Mouse (Mus musculus) kidney, postnatal 0 days (tissue): ENCODE measurements around the gene Rhox2b. TPM values are rescaled to one million over a fixed set of nuclear protein-coding genes. Genes with fewer than 3 reads are reported as not detected.
"Not testable (repeated sequence)": the region's sequence is repeated elsewhere in the genome, so short reads cannot be mapped to it uniquely, and the experiment has no call there.

Experiments used
- ATAC-seq: fragments of 200-750 bp; cut with Nextera tagmentation; replicated peaks from 2 replicates; pipeline ENCODE4 v1.8.0; 2017; ENCODE audit warnings: low read depth, moderate number of reproducible peaks, moderate TSS enrichment, moderate library complexity; ENCODE audit not compliant: low FRiP score
- DNase-seq: peaks from one replicate; pipeline ENCODE4 v3.0.0-alpha.2; 2016; ENCODE audit warnings: low spot score
- H3K27ac ChIP-seq: fragments of 300-500 bp; sonication (generic); 2 replicates; pipeline ENCODE4 v1.5.1; 2014; ENCODE audit warnings: mild to moderate bottlenecking
- H3K27me3 ChIP-seq: fragments of 300-500 bp; sonication (generic); 2 replicates; pipeline ENCODE4 v1.6.1; 2014; ENCODE audit warnings: low read length, mixed read lengths; ENCODE audit not compliant: insufficient read depth
- H3K36me3 ChIP-seq: fragments of 300-500 bp; sonication (generic); 2 replicates; pipeline ENCODE4 v1.6.1; 2014; ENCODE audit warnings: low read length, mixed read lengths; ENCODE audit not compliant: insufficient read depth
- H3K4me1 ChIP-seq: fragments of 300-500 bp; sonication (generic); replicated peaks from 2 replicates; pipeline ENCODE4 v1.6.1; 2014; ENCODE audit warnings: antibody characterized with exemption, low read length, mixed read lengths; ENCODE audit not compliant: insufficient read depth
- H3K4me2 ChIP-seq: fragments of 300-500 bp; sonication (generic); 2 replicates; pipeline ENCODE4 v1.6.1; 2014; ENCODE audit warnings: mild to moderate bottlenecking, low read length, moderate library complexity, mixed read lengths
- H3K4me3 ChIP-seq: fragments of 300-500 bp; sonication (generic); replicated peaks from 2 replicates; pipeline ENCODE4 v1.5.1; 2014; ENCODE audit warnings: low read depth, low read length
- H3K9ac ChIP-seq: fragments of 300-500 bp; sonication (generic); 2 replicates; pipeline ENCODE4 v1.6.1; 2014; ENCODE audit warnings: low read depth, low read length
- H3K9me3 ChIP-seq: fragments of 300-500 bp; sonication (generic); replicated peaks from 2 replicates; pipeline ENCODE4 v1.6.1; 2016; ENCODE audit warnings: low read length, inconsistent platforms, mixed read lengths
- WGBS: fragments of 180-500 bp; shearing (Covaris S2); extraction: QIAGEN DNeasy Blood & Tissue Kit; methylation state at CpG from one replicate; pipeline ENCODE4 v1.1.7; 2014; 5-methylcytosine and 5-hydroxymethylcytosine counted together
- polyA plus RNA-seq: library from polyadenylated mRNA; unstranded; fragments of >200 nt; fragmentation: Nextera tagmentation; extraction: Ambion mirVana; gene quantifications from 2 replicates; pipeline ENCODE4 v1.2.1, GENCODE M21; 2015

Rhox2b gene
- polyA plus RNA-seq = not detected in 2 replicates

DNA sequence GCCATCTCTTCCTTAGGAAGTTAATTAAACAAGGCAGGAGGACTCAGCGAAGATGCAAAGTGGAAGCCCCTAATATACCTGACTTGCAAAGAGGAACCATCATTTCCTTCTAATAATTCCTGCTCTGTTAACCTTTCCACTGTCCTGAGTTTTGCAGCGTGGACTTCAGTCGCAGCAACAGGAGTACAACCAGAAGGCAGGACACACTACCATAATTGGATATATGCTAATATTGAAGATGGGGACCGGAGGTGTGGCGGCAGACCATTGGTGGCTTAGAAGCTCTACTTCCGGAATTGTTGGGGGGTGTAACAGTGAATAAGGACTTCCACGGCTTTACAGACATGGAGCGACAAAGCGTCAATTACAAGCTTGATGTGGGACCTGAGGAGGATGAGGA lies at the start of gene Rhox2b:
TSS of gene Rhox2b (plus strand) at position 301 of the 400 bp plus-strand sequence.
- WGBS = no CpG with 5 or more reads among the region's 9 CpGs

DNA sequence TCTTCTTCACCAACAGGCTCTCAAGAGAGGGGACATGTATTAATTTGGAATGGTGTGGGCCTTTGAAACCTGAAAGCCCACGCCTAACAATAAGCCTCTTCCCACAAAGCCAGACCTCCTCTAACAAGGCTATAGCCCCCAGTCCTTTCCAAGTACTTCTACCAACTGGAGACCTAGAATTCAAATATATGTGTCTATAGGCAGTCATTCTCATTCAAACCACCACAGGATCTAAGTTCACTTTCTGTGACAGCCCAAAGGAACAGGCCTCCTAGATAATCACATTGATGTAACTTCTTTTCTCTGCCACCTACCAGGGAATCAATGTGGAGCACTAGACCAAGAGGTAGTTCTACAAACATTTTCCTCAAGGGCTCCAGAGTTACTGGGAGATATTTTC lies 32.1 kb upstream of the Rhox2b start, which contains the start of gene Rhox3a2:
TSS of gene Rhox3a2 (plus strand) at position 301 of the 400 bp plus-strand sequence.
- no CpG with 5 or more reads among the region's 1 CpGs for WGBS
- not testable (repeated sequence) for H3K27ac ChIP-seq, H3K9me3 ChIP-seq, DNase-seq, H3K4me3 ChIP-seq, H3K4me1 ChIP-seq, ATAC-seq, H3K4me2 ChIP-seq, H3K36me3 ChIP-seq, H3K27me3 ChIP-seq, H3K9ac ChIP-seq

More for the DNA sequence above, at the start of gene Rhox2b:
- not testable (repeated sequence) for H3K36me3 ChIP-seq, H3K4me2 ChIP-seq, ATAC-seq, H3K4me3 ChIP-seq, H3K9ac ChIP-seq, H3K27me3 ChIP-seq, H3K27ac ChIP-seq, H3K9me3 ChIP-seq, H3K4me1 ChIP-seq, DNase-seq

GRCm38 (mm10) chrX:37390548-37390947 lies 21.3 kb upstream of the Rhox2b start, which contains the start of gene Rhox4a2:
Gene Rhox4a2 (plus strand): TSS chrX:37390848.
- H3K36me3 ChIP-seq, DNase-seq, H3K27me3 ChIP-seq, H3K9me3 ChIP-seq, ATAC-seq, H3K9ac ChIP-seq, H3K4me2 ChIP-seq, H3K4me3 ChIP-seq, H3K4me1 ChIP-seq, H3K27ac ChIP-seq: not testable (repeated sequence)
- 95% methylated on average over 8 of the region's 16 CpGs for WGBS

- not testable (repeated sequence) for H3K4me2 ChIP-seq, H3K27ac ChIP-seq, ATAC-seq, H3K36me3 ChIP-seq, H3K4me1 ChIP-seq, H3K9me3 ChIP-seq, H3K27me3 ChIP-seq, DNase-seq, H3K9ac ChIP-seq, H3K4me3 ChIP-seq
- WGBS = 89% methylated on average over 14 of the region's 15 CpGs
These were observed 20.3 kb downstream of the Rhox2b start, which contains the start of gene Rhox4b for GRCm38 (mm10) chrX:37432194-37432593. Gene Rhox4b (plus strand): TSS chrX:37432494.

DNA sequence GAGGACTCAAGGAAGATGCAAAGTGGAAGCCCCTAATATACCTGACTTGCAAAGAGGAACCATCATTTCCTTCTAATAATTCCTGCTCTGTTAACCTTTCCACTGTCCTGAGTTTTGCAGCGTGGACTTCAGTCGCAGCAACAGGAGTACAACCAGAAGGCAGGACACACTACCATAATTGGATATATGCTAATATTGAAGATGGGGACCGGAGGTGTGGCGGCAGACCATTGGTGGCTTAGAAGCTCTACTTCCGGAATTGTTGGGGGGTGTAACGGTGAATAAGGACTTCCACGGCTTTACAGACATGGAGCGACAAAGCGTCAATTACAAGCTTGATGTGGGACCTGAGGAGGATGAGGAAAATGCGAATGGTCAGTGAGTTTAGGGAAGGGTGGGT lies 41.5 kb downstream of the Rhox2b start, which contains the start of gene Rhox2c:
TSS of gene Rhox2c (plus strand) at position 301 of the 400 bp plus-strand sequence.
- H3K4me2 ChIP-seq, H3K27ac ChIP-seq, H3K4me1 ChIP-seq, H3K36me3 ChIP-seq, ATAC-seq, H3K9me3 ChIP-seq, H3K4me3 ChIP-seq, DNase-seq, H3K9ac ChIP-seq, H3K27me3 ChIP-seq: not testable (repeated sequence)
- 93% methylated on average over 7 of the region's 10 CpGs for WGBS

DNA sequence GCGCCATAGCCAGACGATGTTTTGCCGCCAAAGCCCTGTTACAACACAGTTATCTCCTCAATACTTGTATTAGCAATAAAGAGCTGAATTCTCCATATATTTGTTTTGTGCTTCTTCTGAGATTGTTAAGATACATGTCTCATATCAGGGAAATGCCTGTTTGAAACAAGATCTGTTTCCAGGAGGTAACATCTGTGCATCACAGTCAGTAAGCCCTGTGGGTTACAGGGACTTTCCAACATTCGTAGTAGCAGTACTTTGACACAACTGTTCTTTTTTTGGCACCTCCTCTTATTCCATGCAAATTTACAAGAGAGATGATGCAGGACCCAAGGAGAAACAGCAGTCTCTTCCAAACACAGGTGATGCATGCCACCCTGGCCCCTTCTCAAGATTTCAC lies 46.4 kb downstream of the Rhox2b start, which contains the start of gene Rhox3c:
TSS of gene Rhox3c (plus strand) at position 301 of the 400 bp plus-strand sequence.
- 93% methylated on average over 3 of the region's 4 CpGs for WGBS
- not testable (repeated sequence) for H3K27me3 ChIP-seq, DNase-seq

More for the DNA sequence above, 46.4 kb downstream of the Rhox2b start, which contains the start of gene Rhox3c:
- not testable (repeated sequence) for ATAC-seq, H3K4me2 ChIP-seq, H3K36me3 ChIP-seq, H3K4me1 ChIP-seq, H3K9me3 ChIP-seq, H3K9ac ChIP-seq, H3K27ac ChIP-seq, H3K4me3 ChIP-seq

Other genes starting within 250 kb of the Rhox2b start
- gene Akap14, start 243.2 kb upstream of the Rhox2b start, polyA plus RNA-seq = not detected in 2 replicates
- gene Ndufa1, start 220.9 kb upstream of the Rhox2b start, polyA plus RNA-seq = 715 and 799 TPM in 2 replicates
- gene Rnf113a1, start 220.8 kb upstream of the Rhox2b start, polyA plus RNA-seq = 8.9 and 9.6 TPM in 2 replicates
- gene Gm9, start 201.0 kb upstream of the Rhox2b start, polyA plus RNA-seq = not detected in 2 replicates
- gene Rhox1, start 189.8 kb upstream of the Rhox2b start, polyA plus RNA-seq = not detected in 2 replicates
- gene Rhox2a, start 167.1 kb upstream of the Rhox2b start, polyA plus RNA-seq = not detected in 2 replicates
- not detected in 2 replicates for gene Rhox3a, start 162.1 kb upstream of the Rhox2b start, polyA plus RNA-seq
- not detected in 2 replicates for gene Rhox4a, start 146.7 kb upstream of the Rhox2b start, polyA plus RNA-seq
- gene Rhox3a2, start 32.0 kb upstream of the Rhox2b start, polyA plus RNA-seq = not detected in 2 replicates
- gene Rhox4a2, start 21.2 kb upstream of the Rhox2b start, polyA plus RNA-seq = not detected in 2 replicates
- gene Rhox4b, start 20.4 kb downstream of the Rhox2b start, polyA plus RNA-seq = not detected in 2 replicates
- not detected in 2 replicates for gene Rhox2c, start 41.6 kb downstream of the Rhox2b start, polyA plus RNA-seq
- gene Rhox3c, start 46.5 kb downstream of the Rhox2b start, polyA plus RNA-seq = not detected in 2 replicates
- not detected in 2 replicates for gene Rhox4c, start 68.3 kb downstream of the Rhox2b start, polyA plus RNA-seq
- gene Rhox2d, start 81.4 kb downstream of the Rhox2b start, polyA plus RNA-seq = not detected in 2 replicates
- gene Rhox4d, start 102.3 kb downstream of the Rhox2b start, polyA plus RNA-seq = not detected in 2 replicates
- gene Rhox2e, start 118.4 kb downstream of the Rhox2b start, polyA plus RNA-seq = not detected in 2 replicates
- not detected in 2 replicates for gene Rhox3e, start 130.0 kb downstream of the Rhox2b start, polyA plus RNA-seq
- not detected in 2 replicates for gene Rhox4e, start 145.3 kb downstream of the Rhox2b start, polyA plus RNA-seq
- gene Rhox2f, start 159.3 kb downstream of the Rhox2b start, polyA plus RNA-seq = not detected in 2 replicates
- gene Rhox3f, start 168.9 kb downstream of the Rhox2b start, polyA plus RNA-seq = not detected in 2 replicates
- gene Rhox4f, start 195.6 kb downstream of the Rhox2b start, polyA plus RNA-seq = not detected in 2 replicates
- gene Rhox3g, start 216.5 kb downstream of the Rhox2b start, polyA plus RNA-seq = not detected in 2 replicates
- not detected in 2 replicates for gene Rhox2g, start 231.4 kb downstream of the Rhox2b start, polyA plus RNA-seq
- not detected in 2 replicates for gene Rhox4g, start 239.3 kb downstream of the Rhox2b start, polyA plus RNA-seq